Mouse (Mus musculus) c-Kit-positive CD71-positive TER-119-positive erythroid progenitor cells, embryonic 14.5 days (primary cell): ENCODE results near the gene Pnn.
"Not testable (repeated sequence)": the region's sequence is repeated elsewhere in the genome, so short reads cannot be mapped to it uniquely, and the experiment has no call there.

Experiments used
- DNase-seq: peaks from one replicate; pipeline ENCODE4 v3.0.0-alpha.2; 2013; ENCODE audit warnings: low spot score

The Pnn gene

GRCm38 (mm10) chr12:59066448-59067077 lies at the start of gene Pnn:
Gene Pnn, plus strand, starts transcription at chr12:59066884.
- DNase-seq: peak; percentile 95

GRCm38 (mm10) chr12:59017970-59018369 lies 48.7 kb upstream of the Pnn start:
- DNase-seq: no peak

GRCm38 (mm10) chr12:59019891-59020290 lies 46.8 kb upstream of the Pnn start:
- no peak for DNase-seq

- DNase-seq: no peak
Observed at GRCm38 (mm10) chr12:59021306-59021705, 45.4 kb upstream of the Pnn start.

GRCm38 (mm10) chr12:59032101-59032500 lies 34.6 kb upstream of the Pnn start:
- DNase-seq: peak; percentile 54

- no peak for DNase-seq
Observed at GRCm38 (mm10) chr12:59039162-59039970, 27.3 kb upstream of the Pnn start.

GRCm38 (mm10) chr12:59039971-59040844 lies 26.5 kb upstream of the Pnn start:
- peak; percentile 80 for DNase-seq

GRCm38 (mm10) chr12:59040851-59041250 lies 25.8 kb upstream of the Pnn start:
- DNase-seq: no peak

GRCm38 (mm10) chr12:59052470-59052869 lies 14.2 kb upstream of the Pnn start:
- DNase-seq: no peak

GRCm38 (mm10) chr12:59053166-59053565 lies 13.5 kb upstream of the Pnn start:
- peak; percentile 49 for DNase-seq

- no peak for DNase-seq
Observed at GRCm38 (mm10) chr12:59053976-59054375, 12.7 kb upstream of the Pnn start.

GRCm38 (mm10) chr12:59055196-59055850 lies 11.4 kb upstream of the Pnn start:
- DNase-seq: no peak

- DNase-seq: no peak
Observed at GRCm38 (mm10) chr12:59056222-59056621, 10.5 kb upstream of the Pnn start.

GRCm38 (mm10) chr12:59058242-59058641 lies 8.4 kb upstream of the Pnn start:
- DNase-seq: not testable (repeated sequence)

- DNase-seq: no peak
Observed at GRCm38 (mm10) chr12:59060322-59060721, 6.4 kb upstream of the Pnn start.

- peak; percentile 64 for DNase-seq
Observed at GRCm38 (mm10) chr12:59060993-59061595, 5.6 kb upstream of the Pnn start, which contains the start of gene Trappc6b. Gene Trappc6b, minus strand, starts transcription at chr12:59061472.

GRCm38 (mm10) chr12:59064837-59065236 lies 1.8 kb upstream of the Pnn start:
- no peak for DNase-seq

- DNase-seq: peak; percentile 26
Observed at GRCm38 (mm10) chr12:59065776-59066175, 908 bp upstream of the Pnn start.

- no peak for DNase-seq
Observed at GRCm38 (mm10) chr12:59067095-59067494, 411 bp downstream of the Pnn start.

GRCm38 (mm10) chr12:59068791-59069190 lies 2.1 kb downstream of the Pnn start:
- no peak for DNase-seq

GRCm38 (mm10) chr12:59072286-59072685 lies 5.6 kb downstream of the Pnn start:
- no peak for DNase-seq
